Mouse (Mus musculus) stomach, embryonic 15.5 days (tissue): ENCODE measurements at regions not wholly inside any gene's neighbourhood (a gene's known extent, or its start where the extent isn't known, plus 50 kb on each side); places are given as distances from the start of the nearest gene placed in this dataset.

Experiments used
- ATAC-seq: fragments of 200-750 bp; cut with Nextera tagmentation; 2 replicates; pipeline ENCODE4 v1.8.0; 2017; ENCODE audit warnings: low read depth, moderate number of reproducible peaks, moderate TSS enrichment; ENCODE audit not compliant: insufficient read depth, low FRiP score
- H3K27ac ChIP-seq: fragments of 300-500 bp; sonication (generic); 2 replicates; pipeline ENCODE4 v1.5.1; 2015; ENCODE audit warnings: mild to moderate bottlenecking, inconsistent platforms
- H3K27me3 ChIP-seq: fragments of 300-500 bp; sonication (generic); replicated peaks from 2 replicates; pipeline ENCODE4 v1.6.1; 2015; ENCODE audit warnings: inconsistent platforms
- H3K36me3 ChIP-seq: fragments of 300-500 bp; sonication (generic); 2 replicates; pipeline ENCODE4 v1.6.1; 2015; ENCODE audit warnings: inconsistent platforms
- H3K4me1 ChIP-seq: fragments of 300-500 bp; sonication (generic); 2 replicates; pipeline ENCODE4 v1.6.1; 2015; ENCODE audit warnings: inconsistent platforms
- H3K4me2 ChIP-seq: fragments of 300-500 bp; sonication (generic); 2 replicates; pipeline ENCODE4 v1.6.1; 2015; ENCODE audit warnings: mild to moderate bottlenecking, inconsistent platforms
- H3K4me3 ChIP-seq: fragments of 300-500 bp; sonication (generic); replicated peaks from 2 replicates; pipeline ENCODE4 v1.5.1; 2015; ENCODE audit warnings: inconsistent platforms
- H3K9ac ChIP-seq: fragments of 300-500 bp; sonication (generic); 2 replicates; pipeline ENCODE4 v1.6.1; 2015; ENCODE audit warnings: inconsistent platforms
- H3K9me3 ChIP-seq: fragments of 300-500 bp; sonication (generic); 2 replicates; pipeline ENCODE4 v1.6.1; 2016; ENCODE audit warnings: inconsistent platforms
- WGBS: fragments of 180-500 bp; shearing (Covaris S2); methylation state at CpG from one replicate; pipeline ENCODE4 v1.1.7; 2015; 5-methylcytosine and 5-hydroxymethylcytosine counted together

- Histone ChIP-seq H3K4me2 (no peak overlapping the region), H3K4me3 (no peak overlapping the region), H3K36me3 (no peaks in the 10 kb centered on the region), H3K27me3 (no peaks in the 10 kb centered on the region), H3K9ac (no peak overlapping the region), H3K9me3 (no peaks in the 10 kb centered on the region), H3K4me1 (no peaks in the 10 kb centered on the region), H3K27ac (no peak overlapping the region)
- 73% methylated on average over 3 of the region's 3 CpGs for WGBS
- no peak for ATAC-seq
These were observed 51.5 kb downstream of the Aym1 start for GRCm38 (mm10) chr5:113408588-113408987.

- H3K9me3 ChIP-seq, result no peaks in the 10 kb centered on the region
- no peaks in the 10 kb centered on the region for H3K36me3 ChIP-seq
- no peak overlapping the region for H3K4me3 ChIP-seq
- WGBS, result 69% methylated on average over 13 of the region's 13 CpGs
- no peak overlapping the region for H3K27ac ChIP-seq
- H3K9ac ChIP-seq, result no peak overlapping the region
- no peaks in the 10 kb centered on the region for H3K4me1 ChIP-seq
- no peak for ATAC-seq
- H3K4me2 ChIP-seq, result no peak overlapping the region
- no peaks in the 10 kb centered on the region for H3K27me3 ChIP-seq
These were observed 53.9 kb downstream of the Aym1 start for GRCm38 (mm10) chr5:113410963-113411362.

GRCm38 (mm10) chr5:113414639-113415038, 57.5 kb downstream of the Aym1 start:
- Histone ChIP-seq H3K9ac (no peak overlapping the region), H3K9me3 (no peaks in the 10 kb centered on the region), H3K27me3 (no peaks in the 10 kb centered on the region), H3K4me1 (no peaks in the 10 kb centered on the region), H3K4me3 (no peak overlapping the region), H3K36me3 (no peaks in the 10 kb centered on the region), H3K4me2 (no peak overlapping the region), H3K27ac (no peak overlapping the region)
- no peak for ATAC-seq
- 83% methylated on average over 2 of the region's 2 CpGs for WGBS

- H3K9ac ChIP-seq, result no peak overlapping the region
- H3K36me3 ChIP-seq, result no peaks in the 10 kb centered on the region
- H3K4me1 ChIP-seq, result 0 out of 2 replicates have a peak, but pooled peaks cover 2% of the 10 kb centered on the region
- WGBS, result 43% methylated on average over 22 of the region's 22 CpGs
- peak overlapping the region; percentile 57; the same call in 1 of the 2 replicates for H3K27ac ChIP-seq
- no peaks in the 10 kb centered on the region for H3K27me3 ChIP-seq
- peak; percentile 53; the same call in 1 of the 2 replicates for ATAC-seq
- no peaks in the 10 kb centered on the region for H3K9me3 ChIP-seq
- H3K4me2 ChIP-seq, result peak overlapping the region; percentile 23; the same call in 1 of the 2 replicates
- H3K4me3 ChIP-seq, result no peak overlapping the region
These were observed 61.4 kb downstream of the Aym1 start for GRCm38 (mm10) chr5:113418335-113419013.

- 0 out of 2 replicates have a peak, but pooled peaks have one; percentile 39 for ATAC-seq
- Histone ChIP-seq H3K27me3 (no peaks in the 10 kb centered on the region), H3K9me3 (no peaks in the 10 kb centered on the region), H3K4me2 (no peak overlapping the region), H3K27ac (no peak overlapping the region), H3K9ac (no peak overlapping the region), H3K4me1 (0 out of 2 replicates have a peak, but pooled peaks cover 2% of the 10 kb centered on the region), H3K4me3 (no peak overlapping the region), H3K36me3 (no peaks in the 10 kb centered on the region)
- WGBS, result 22% methylated on average over 5 of the region's 5 CpGs
These were observed 63.5 kb downstream of the Aym1 start for GRCm38 (mm10) chr5:113420619-113421018.

- Histone ChIP-seq H3K9ac (no peak overlapping the region), H3K36me3 (no peaks in the 10 kb centered on the region), H3K4me1 (0 out of 2 replicates have a peak, but pooled peaks cover 2% of the 10 kb centered on the region), H3K4me2 (no peak overlapping the region), H3K4me3 (no peak overlapping the region), H3K27me3 (no peaks in the 10 kb centered on the region), H3K9me3 (no peaks in the 10 kb centered on the region), H3K27ac (no peak overlapping the region)
- no peak for ATAC-seq
- 79% methylated on average over 13 of the region's 13 CpGs for WGBS
These were observed 65.1 kb downstream of the Aym1 start for GRCm38 (mm10) chr5:113421993-113422725.

GRCm38 (mm10) chr5:113422726-113423110, 65.6 kb downstream of the Aym1 start:
- Histone ChIP-seq H3K9ac (no peak overlapping the region), H3K9me3 (no peaks in the 10 kb centered on the region), H3K27me3 (no peaks in the 10 kb centered on the region), H3K4me1 (0 out of 2 replicates have a peak, but pooled peaks cover 2% of the 10 kb centered on the region), H3K36me3 (no peaks in the 10 kb centered on the region), H3K4me2 (no peak overlapping the region), H3K4me3 (no peak overlapping the region), H3K27ac (no peak overlapping the region)
- no peak for ATAC-seq
- 81% methylated on average over 3 of the region's 3 CpGs for WGBS

- WGBS, result 73% methylated on average over 7 of the region's 7 CpGs
- H3K4me2 ChIP-seq, result no peak overlapping the region
- no peaks in the 10 kb centered on the region for H3K9me3 ChIP-seq
- no peak overlapping the region for H3K9ac ChIP-seq
- H3K4me1 ChIP-seq, result no peaks in the 10 kb centered on the region
- H3K36me3 ChIP-seq, result no peaks in the 10 kb centered on the region
- ATAC-seq, result no peak
- no peak overlapping the region for H3K4me3 ChIP-seq
- no peaks in the 10 kb centered on the region for H3K27me3 ChIP-seq
- H3K27ac ChIP-seq, result no peak overlapping the region
These were observed 62.4 kb upstream of the Wscd2 start for GRCm38 (mm10) chr5:113427779-113428178.

GRCm38 (mm10) chr5:113431334-113431733, 58.8 kb upstream of the Wscd2 start:
- no peak for ATAC-seq
- Histone ChIP-seq H3K4me2 (no peak overlapping the region), H3K4me3 (no peak overlapping the region), H3K9me3 (no peaks in the 10 kb centered on the region), H3K27me3 (no peaks in the 10 kb centered on the region), H3K4me1 (no peaks in the 10 kb centered on the region), H3K27ac (no peak overlapping the region), H3K9ac (no peak overlapping the region), H3K36me3 (no peaks in the 10 kb centered on the region)
- 48% methylated on average over 5 of the region's 5 CpGs for WGBS

GRCm38 (mm10) chr5:113436987-113437386, 53.1 kb upstream of the Wscd2 start:
- ATAC-seq, result no peak
- no peak overlapping the region for H3K4me2 ChIP-seq
- H3K27me3 ChIP-seq, result no peaks in the 10 kb centered on the region
- H3K4me3 ChIP-seq, result no peak overlapping the region
- no peak overlapping the region for H3K9ac ChIP-seq
- H3K27ac ChIP-seq, result no peak overlapping the region
- WGBS, result 41% methylated on average over 3 of the region's 3 CpGs
- no peaks in the 10 kb centered on the region for H3K9me3 ChIP-seq
- H3K4me1 ChIP-seq, result no peaks in the 10 kb centered on the region
- H3K36me3 ChIP-seq, result no peaks in the 10 kb centered on the region
